Mouse (Mus musculus): ENCODE results near the gene AI467606. TPM values are rescaled to one million over a fixed set of nuclear protein-coding genes. Genes with fewer than 3 reads are reported as not detected.

The AI467606 gene
- polyA plus RNA-seq, 1 experiment, result 1.4 TPM

DNA sequence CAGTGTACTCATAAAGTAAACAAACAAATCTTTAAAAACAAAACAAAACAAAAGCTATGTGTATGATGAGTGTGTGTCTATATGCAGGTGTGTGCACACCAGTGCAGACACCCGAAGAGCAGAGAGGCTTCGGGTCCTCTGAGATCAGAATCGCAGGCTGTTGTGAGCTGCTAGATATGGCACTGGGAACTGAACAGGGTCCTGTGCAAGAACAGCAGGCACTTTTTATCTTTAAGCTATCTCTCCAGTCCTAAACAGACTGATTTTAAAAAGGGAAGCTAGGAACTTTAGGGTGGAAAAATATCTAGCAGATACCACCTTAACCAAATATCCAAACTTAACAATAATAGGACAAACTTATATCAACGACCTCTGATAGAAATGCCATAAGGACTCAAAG lies 51.5 kb downstream of the AI467606 start:
- H3K36me3 ChIP-seq (ENCODE audit: control insufficient read depth), result no peaks in the 10 kb centered on the region
- H3K27me3 ChIP-seq (ENCODE audit: control insufficient read depth), result no peaks in the 10 kb centered on the region
- H3K9me3 ChIP-seq (ENCODE audit: control insufficient read depth, low read length), result no peaks in the 10 kb centered on the region
- TF ChIP-seq GATA1 (IDR thresholded peaks at IDR 0.05; ENCODE audit: low read length) (no peak), TAL1 (IDR thresholded peaks at IDR 0.05; ENCODE audit: low read length) (no peak)
- peaks cover 80% of the 10 kb centered on the region for H3K4me1 ChIP-seq (ENCODE audit: control insufficient read depth)
- H3K4me3 ChIP-seq (replicated peaks), result no peak overlapping the region

Other genes starting within 250 kb of the AI467606 start
- not detected in 2 replicates for gene Doc2a, start 243.9 kb upstream of the AI467606 start, polyA plus RNA-seq (2012)
- 24.2 and 26.7 TPM in 2 replicates for gene Hirip3, start 229.4 kb upstream of the AI467606 start, polyA plus RNA-seq (2012)
- gene Ino80e, start 229.0 kb upstream of the AI467606 start, polyA plus RNA-seq (2012), result 37.6 and 44.8 TPM in 2 replicates
- gene Taok2, start 206.7 kb upstream of the AI467606 start, polyA plus RNA-seq (2012), result 11.6 and 12.9 TPM in 2 replicates
- 1.1 and 1.5 TPM in 2 replicates for gene Tmem219, start 168.4 kb upstream of the AI467606 start, polyA plus RNA-seq (2012)
- 0.68 and 0.79 TPM in 2 replicates for gene Kctd13, start 162.5 kb upstream of the AI467606 start, polyA plus RNA-seq (2012)
- not detected in 2 replicates for gene Asphd1, start 141.8 kb upstream of the AI467606 start, polyA plus RNA-seq (2012)
- gene Sez6l2, start 140.8 kb upstream of the AI467606 start, polyA plus RNA-seq (2012), result 0.03 and 0.04 TPM in 2 replicates
- 12.0 and 13.0 TPM in 2 replicates for gene Cdipt, start 115.4 kb upstream of the AI467606 start, polyA plus RNA-seq (2012)
- gene Cdiptos, start 115.3 kb upstream of the AI467606 start, polyA plus RNA-seq (2012), result not detected in 2 replicates
- gene Mvp, start 76.7 kb upstream of the AI467606 start, polyA plus RNA-seq (2012), result 0.87 and 1.2 TPM in 2 replicates
- not detected in 2 replicates for gene Pagr1b, start 74.9 kb upstream of the AI467606 start, polyA plus RNA-seq (2012)
- gene Pagr1a, start 74.0 kb upstream of the AI467606 start, polyA plus RNA-seq (2012), result 8.2 and 13.3 TPM in 2 replicates
- 15.4 and 20.8 TPM in 2 replicates for gene Gm42742, start 70.3 kb upstream of the AI467606 start, polyA plus RNA-seq (2012)
- gene Prrt2, start 70.1 kb upstream of the AI467606 start, polyA plus RNA-seq (2012), result 0.04 and 0.17 TPM in 2 replicates
- gene Maz, start 64.3 kb upstream of the AI467606 start, polyA plus RNA-seq (2012), result 173 and 193 TPM in 2 replicates
- gene Kif22, start 48.9 kb upstream of the AI467606 start, polyA plus RNA-seq (2012), result 19.9 and 23.7 TPM in 2 replicates
- not detected in 2 replicates for gene Zg16, start 4.0 kb upstream of the AI467606 start, polyA plus RNA-seq (2012)
- gene Qprt, start 30.9 kb downstream of the AI467606 start, polyA plus RNA-seq (2012), result 0.12 and 0.17 TPM in 2 replicates
- 0.52 and 0.83 TPM in 2 replicates for gene Spn, start 46.5 kb downstream of the AI467606 start, polyA plus RNA-seq (2012)
- gene Cd2bp2, start 104.7 kb downstream of the AI467606 start, polyA plus RNA-seq (2012), result 6.9 and 9.2 TPM in 2 replicates
- 9.3 and 10.4 TPM in 2 replicates for gene Tbc1d10b, start 117.1 kb downstream of the AI467606 start, polyA plus RNA-seq (2012)
- gene Mylpf, start 117.5 kb downstream of the AI467606 start, polyA plus RNA-seq (2012), result 2.0 and 3.5 TPM in 2 replicates
- gene Zfp553, start 141.7 kb downstream of the AI467606 start, polyA plus RNA-seq (2012), result 0.26 and 0.33 TPM in 2 replicates
- 26.0 and 36.2 TPM in 2 replicates for gene Sept1, start 141.8 kb downstream of the AI467606 start, polyA plus RNA-seq (2012)
- 4.0 and 4.8 TPM in 2 replicates for gene Zfp771, start 152.9 kb downstream of the AI467606 start, polyA plus RNA-seq (2012)
- gene Dctpp1, start 169.3 kb downstream of the AI467606 start, polyA plus RNA-seq (2012), result 9.7 and 14.1 TPM in 2 replicates
- 1.4 and 1.5 TPM in 2 replicates for gene Sephs2, start 182.7 kb downstream of the AI467606 start, polyA plus RNA-seq (2012)
- 0.06 TPM in 2 replicates for gene Itgal, start 204.9 kb downstream of the AI467606 start, polyA plus RNA-seq (2012)

Data from erythroblast, embryonic 14.5 days (primary cell).